Mouse (Mus musculus) common myeloid progenitor, adult 5-6 weeks (primary cell): ENCODE data around the gene Ndel1. TPM values are rescaled to one million over a fixed set of nuclear protein-coding genes. Genes with fewer than 3 reads are reported as not detected.
A peak's percentile ranks its signal among the peaks of the same experiment; 100 is the strongest.

Source experiments
- ATAC-seq: replicated peaks from 2 replicates; pipeline ENCODE4 v1.8.0; 2016; ENCODE audit warnings: low read depth, mild to moderate bottlenecking, moderate TSS enrichment, inconsistent platforms; ENCODE audit not compliant: poor library complexity, severe bottlenecking
- total RNA-seq: library from RNA; stranded (forward); fragments of 200-1000, 187-1606 nt; gene quantifications from 2 replicates; pipeline ENCODE4 v1.2.3, GENCODE M21; 2017

Gene Ndel1
- total RNA-seq, 1 experiment from 2014 or later: 36.8 TPM

DNA sequence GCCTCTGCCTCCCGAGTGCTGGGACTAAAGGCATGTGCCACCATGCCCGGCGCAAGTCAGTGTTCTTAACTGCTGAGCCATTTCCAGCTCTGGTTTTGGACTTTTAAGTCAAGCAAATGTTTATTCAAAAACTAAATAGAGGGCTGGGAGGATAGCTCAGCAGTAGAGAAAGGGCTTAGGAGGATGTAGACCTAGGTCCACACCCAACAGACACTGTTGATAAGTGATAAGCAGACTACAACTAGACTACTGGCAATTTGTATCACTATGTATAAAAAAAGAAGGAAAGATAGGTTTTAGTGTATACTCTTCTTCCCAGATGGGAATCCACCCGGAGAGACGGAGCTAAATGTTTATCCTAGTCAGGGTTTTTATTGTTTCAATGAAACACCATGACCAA lies 24.6 kb upstream of the Ndel1 start:
- no peak for ATAC-seq

DNA sequence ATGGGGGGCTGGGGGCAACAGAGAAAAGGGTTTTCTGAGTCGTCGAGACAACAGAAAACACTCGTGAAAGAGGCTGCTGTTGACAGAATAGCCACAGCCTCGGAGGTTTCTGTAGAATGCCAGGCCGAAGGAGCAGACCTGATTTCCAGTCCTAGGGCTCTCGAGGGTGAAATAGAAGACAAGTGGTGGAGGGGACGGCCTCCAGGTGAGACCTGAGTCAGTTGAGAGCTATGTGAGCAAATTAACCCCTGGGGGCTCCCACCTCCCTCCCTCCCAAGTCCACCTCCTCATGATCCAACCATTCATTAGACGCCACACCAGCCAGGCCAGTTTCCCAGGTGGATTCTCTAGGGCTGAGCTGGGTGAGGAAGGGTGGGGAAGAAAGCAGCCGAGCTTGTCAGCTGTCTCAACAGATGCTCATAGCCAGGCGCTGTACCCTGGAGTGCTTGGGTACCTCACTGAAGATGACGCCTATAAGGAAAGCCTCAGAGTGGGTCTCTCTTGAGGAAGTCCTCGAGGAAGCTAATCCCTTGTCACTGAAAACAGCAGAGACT lies 22.3 kb upstream of the Ndel1 start:
- no peak for ATAC-seq

- ATAC-seq: no peak
Observed at GRCm38 (mm10) chr11:68892233-68892832, 20.7 kb upstream of the Ndel1 start.

GRCm38 (mm10) chr11:68891823-68892222 lies 20.2 kb upstream of the Ndel1 start:
- ATAC-seq: no peak

- no peak for ATAC-seq
Observed at GRCm38 (mm10) chr11:68890625-68891024, 19.0 kb upstream of the Ndel1 start.

- ATAC-seq: no peak
Observed at GRCm38 (mm10) chr11:68888653-68889052, 17.0 kb upstream of the Ndel1 start.

GRCm38 (mm10) chr11:68888253-68888652 lies 16.6 kb upstream of the Ndel1 start, which contains the start of gene Rnf222:
Gene Rnf222, plus strand, starts transcription at chr11:68888553.
- ATAC-seq: no peak

DNA sequence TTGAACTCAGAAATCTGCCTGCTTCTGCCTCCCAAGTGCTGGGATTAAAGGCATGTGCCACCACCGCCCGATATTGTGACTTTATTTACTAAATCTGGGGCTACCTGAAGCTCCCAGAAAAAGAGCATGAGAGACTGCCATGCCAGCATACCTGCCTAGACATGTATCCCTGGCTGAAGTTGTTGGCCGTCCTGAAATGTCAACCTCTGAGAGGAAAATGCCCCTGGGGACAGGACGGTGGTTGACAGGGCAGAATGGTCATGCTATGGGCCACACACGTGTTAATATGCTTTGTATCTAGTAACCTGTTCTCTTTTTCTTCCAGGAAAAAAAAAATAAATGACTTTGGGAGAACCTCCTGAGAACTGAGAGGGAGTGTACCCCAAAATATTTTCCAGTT lies 14.4 kb upstream of the Ndel1 start:
- no peak for ATAC-seq

DNA sequence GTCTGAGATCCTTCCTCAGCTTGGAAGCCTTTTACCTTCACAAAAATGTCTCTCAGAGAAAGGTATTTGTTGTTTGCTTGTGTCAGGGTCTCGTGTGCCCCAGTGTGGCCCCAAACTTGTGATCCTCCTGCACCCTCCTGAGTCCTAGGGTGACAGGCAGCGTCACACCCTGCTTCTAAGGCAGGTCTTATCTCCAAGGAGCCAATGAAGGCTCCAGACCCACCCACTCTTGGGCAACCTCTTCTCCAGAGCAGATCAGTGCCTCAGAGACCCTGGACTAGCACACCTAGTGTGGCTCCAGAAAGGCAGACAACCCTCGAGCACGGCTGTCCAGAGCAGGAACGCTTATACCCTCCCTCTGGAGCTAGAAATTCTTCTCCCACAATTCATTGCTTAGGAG lies 12.7 kb upstream of the Ndel1 start:
- ATAC-seq: no peak

DNA sequence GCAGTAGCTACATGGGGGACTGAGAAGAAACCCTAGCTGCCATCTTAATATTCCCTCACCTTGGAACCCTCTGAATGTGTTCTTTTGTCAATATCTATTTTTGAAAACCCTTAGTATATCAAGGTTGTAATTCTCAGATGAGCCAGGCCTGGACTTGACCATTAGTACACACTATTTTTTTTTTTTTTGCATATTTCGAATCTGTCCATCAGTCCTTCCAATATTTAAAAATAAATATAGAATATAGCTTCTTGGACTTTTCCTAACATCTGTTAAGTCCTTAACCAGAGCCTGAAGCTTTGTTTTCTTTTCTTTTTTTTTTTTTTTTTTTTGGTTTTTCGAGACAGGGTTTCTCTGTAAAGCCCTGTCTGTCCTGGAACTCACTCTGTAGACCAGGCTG lies 12.2 kb upstream of the Ndel1 start:
- ATAC-seq: no peak

- no peak for ATAC-seq
Observed at GRCm38 (mm10) chr11:68882107-68882506, 10.4 kb upstream of the Ndel1 start.

DNA sequence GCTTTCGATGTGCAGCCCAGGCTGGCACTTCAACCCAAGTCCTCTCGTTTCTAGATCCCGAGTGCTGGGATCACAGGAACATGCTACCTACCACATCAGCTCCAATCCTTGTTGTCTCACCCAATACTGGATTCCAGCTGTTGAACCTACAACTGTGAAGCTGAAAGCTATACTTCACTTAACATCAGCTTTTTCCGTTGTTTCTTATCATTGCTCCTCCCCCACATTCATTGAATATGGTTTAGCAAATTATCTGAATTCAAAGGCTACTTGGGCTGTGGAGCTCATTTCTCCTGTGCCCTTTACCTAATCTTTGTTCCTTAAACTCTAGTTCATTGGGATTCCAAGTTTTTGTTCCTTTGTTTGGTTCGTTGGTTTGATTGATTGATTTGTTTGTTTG lies 7.2 kb upstream of the Ndel1 start:
- no peak for ATAC-seq

GRCm38 (mm10) chr11:68874841-68875240 lies 3.2 kb upstream of the Ndel1 start:
- ATAC-seq: peak; percentile 60

GRCm38 (mm10) chr11:68871277-68871676 lies 381 bp downstream of the Ndel1 start:
- ATAC-seq: no peak

- ATAC-seq: peak; percentile 61
Observed at GRCm38 (mm10) chr11:68864544-68865189, 7.0 kb downstream of the Ndel1 start.

DNA sequence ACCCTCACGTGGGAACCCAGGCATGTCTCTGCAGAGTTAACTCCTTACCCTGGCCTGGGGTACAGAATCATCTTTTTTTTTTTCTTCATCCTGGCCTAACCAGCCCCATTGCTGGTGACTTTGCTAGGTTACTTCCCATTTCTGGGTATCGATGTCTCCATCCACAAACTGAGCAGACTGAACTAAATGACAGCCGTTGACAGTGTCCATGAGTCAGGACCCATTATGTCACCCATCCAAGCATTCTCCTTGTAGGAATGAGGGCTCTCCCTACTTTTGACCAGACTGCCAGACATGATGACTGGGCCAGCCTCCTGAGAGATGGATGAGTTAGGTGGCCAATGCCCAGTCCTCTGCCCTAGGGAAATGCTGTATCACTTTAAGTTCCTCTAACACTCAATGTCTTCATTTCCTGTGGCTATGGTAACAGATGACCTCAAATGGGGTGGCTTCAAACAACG lies 8.0 kb downstream of the Ndel1 start:
- ATAC-seq: peak; percentile 81

- ATAC-seq: no peak
Observed at GRCm38 (mm10) chr11:68862260-68862659, 9.4 kb downstream of the Ndel1 start.

- no peak for ATAC-seq
Observed at GRCm38 (mm10) chr11:68859943-68860593, 11.6 kb downstream of the Ndel1 start.

DNA sequence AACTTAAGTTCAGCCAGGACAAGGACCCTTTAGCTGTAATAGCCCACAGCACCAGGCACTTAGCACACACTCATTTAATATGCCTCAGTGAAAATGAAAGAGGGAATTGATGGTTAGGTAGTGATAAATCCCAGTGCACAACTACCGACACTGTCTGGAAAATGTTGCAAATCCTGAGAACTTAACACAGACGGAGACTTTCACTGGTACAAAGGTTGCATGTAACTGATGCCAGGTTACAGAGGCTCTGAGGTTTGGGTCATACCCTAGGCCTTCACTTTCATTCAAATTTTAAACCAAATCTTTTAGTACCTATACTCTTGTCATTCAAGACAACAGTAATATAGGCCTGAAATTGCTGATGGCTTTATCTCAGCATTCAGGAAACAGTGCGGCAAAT lies 14.3 kb downstream of the Ndel1 start:
- no peak for ATAC-seq

DNA sequence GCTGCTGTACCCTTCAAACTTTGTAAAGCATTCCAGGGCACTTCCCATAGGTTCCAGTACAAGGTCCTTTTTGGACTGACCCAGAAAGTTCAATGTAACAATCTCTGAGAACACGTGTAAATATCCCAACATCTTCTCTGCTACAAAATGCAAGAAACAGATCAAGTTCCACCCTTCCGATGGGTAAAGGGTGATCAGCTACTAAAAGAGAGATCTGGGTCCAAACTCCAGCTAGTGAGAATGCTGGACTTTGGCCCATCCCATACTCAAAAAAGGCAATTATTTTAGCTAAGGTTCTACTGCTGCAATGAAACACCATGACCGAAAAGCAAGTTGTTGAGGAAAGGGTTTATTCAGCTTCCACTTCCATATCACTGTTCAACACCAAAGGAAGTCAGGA lies 17.0 kb downstream of the Ndel1 start:
- ATAC-seq: no peak
